Mouse (Mus musculus) kidney, adult 18-20 months (tissue): ENCODE results near the gene Rps6ka4.

Experiments used
- DNase-seq: peaks from one replicate; pipeline ENCODE4 v3.0.0; 2021

Gene Rps6ka4

DNA sequence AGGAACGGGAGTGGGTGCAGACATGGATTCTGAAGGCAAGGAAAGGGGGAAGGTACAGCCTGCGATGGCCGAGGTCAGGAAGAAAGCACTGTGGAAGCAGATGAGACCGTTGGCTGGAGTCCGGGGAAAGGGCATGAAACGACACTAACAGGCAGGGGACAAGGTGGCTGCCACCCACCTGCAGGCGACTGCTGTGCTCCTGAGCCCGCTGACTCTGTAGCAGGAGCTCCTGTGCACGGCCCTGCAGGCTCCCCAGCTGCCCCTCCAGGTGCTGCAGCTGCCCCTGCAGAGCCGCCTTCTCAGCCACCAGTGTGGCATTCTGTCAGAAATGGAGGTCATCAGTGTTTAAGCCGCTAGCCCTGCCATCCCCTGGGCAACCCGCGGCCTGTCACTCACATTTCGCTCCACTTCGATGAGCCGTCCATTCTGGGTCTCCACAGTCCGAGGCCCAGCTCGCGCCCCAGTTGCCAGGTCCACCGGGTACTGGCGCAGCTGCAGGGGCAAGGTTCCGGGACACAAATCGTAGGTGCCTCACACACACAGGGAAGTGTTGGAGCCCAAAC is 9.2 kb upstream of the Rps6ka4 start:
- DNase-seq, result no peak

DNA sequence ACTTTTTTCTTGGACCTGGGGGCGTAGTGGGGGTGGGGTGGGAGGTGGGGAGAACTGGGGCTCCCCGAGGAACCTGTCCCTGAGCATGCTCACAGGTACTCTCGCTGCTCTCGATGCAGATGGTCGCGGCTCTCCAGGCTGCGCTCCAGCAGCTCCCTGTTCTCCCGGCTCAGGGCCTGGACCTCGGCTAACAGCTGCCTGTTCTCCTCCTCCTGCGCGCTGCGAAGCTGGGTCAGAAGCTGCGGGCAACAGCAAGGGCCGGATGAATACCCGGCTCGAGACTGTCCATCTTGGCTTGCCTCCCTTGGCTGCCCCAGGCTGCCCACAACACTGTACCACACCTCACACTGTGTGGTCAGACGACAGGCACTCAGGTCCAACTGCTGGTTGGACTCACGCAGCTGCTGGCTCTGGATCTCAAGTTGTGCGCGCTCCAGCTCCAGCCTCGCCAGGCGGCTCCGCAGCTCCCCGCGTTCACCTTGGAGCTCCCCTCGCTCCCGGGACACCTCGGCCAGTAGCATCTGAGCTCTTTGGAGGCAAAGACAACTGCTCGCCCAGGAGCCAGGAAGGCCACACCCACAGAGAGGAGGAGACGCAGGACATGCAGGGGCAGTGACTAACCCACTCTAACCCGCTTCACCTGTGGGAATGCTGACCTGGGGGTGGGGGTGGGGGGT is 7.5 kb upstream of the Rps6ka4 start:
- peak; percentile 35 for DNase-seq

DNA sequence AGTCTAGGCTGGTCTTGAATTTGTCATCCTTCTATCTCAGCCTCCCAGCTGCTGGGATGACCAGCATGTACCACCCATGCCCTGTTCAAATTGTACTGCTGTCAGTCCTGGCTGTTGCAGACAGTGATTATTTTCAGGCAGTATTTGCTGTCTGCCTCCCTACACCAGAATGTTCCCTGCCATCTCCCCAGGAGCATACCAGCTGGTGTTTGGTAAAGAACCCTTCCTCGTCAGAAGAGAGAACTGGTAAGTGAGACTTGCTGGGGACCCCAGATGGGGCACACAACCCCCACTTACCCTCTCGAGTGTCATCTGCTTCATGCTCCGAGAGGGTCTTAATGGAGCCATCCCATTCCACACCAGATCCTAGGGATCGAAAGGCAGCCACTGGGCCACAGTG is 5.6 kb upstream of the Rps6ka4 start:
- DNase-seq, result no peak

DNA sequence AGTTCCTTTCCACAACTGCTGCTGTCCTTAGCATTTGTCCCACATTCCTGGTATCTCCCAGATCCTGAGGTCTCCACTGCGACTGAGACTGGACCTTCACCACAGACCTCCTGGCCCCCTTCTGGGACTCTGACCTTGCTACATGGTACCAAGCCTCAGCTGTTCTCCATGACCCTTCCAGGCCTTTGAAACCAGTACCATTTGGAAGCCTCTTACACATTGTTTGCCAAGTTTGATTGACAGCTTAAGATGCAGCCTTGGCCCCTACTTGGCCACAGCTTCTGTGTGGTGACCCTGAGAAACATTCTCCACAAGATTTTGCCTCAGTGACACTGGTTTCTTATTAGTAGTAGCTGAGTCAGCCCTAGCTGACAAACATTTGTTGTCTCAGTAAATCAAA is 1.9 kb upstream of the Rps6ka4 start:
- no peak for DNase-seq

DNA sequence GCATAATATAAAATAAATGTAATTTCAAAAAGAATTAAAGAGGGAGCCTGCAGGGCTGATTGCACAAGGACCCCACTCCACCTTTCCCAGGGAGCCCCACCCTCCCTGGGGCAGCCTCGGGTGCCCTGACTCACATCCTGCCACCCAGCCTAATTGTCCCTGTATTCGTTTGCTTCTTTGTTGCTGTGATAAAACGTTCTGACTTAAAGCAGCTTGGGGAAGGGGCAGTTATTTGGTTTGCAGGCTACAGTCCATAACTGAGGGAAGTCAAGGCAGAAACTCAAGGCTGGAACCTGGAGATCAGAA is 809 bp upstream of the Rps6ka4 start:
- DNase-seq, result no peak

- peak; percentile 33 for DNase-seq
Measured at GRCm38 (mm10) chr19:6839615-6840474, 591 bp downstream of the Rps6ka4 start.

DNA sequence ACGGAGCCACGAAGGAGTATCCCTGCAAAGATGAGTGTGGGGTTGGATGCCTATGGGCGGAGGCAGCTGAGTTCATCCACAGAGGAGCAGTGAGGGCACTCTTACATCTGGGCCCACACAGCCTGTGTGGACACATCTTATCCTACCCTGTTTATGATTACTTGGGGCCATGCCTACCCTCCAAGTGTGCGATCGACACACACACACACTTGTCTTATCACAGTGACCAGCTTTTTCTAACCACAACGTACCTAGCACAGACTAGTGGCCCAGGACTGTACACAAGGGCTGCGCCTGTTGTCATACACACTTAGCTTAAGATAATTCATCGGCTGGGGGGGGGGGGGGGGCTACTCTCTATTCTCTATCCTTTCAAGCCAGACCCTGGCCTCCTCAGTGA is 8.1 kb downstream of the Rps6ka4 start:
- DNase-seq, result no peak

- no peak for DNase-seq
Measured at GRCm38 (mm10) chr19:6831331-6831730, 9.1 kb downstream of the Rps6ka4 start.

DNA sequence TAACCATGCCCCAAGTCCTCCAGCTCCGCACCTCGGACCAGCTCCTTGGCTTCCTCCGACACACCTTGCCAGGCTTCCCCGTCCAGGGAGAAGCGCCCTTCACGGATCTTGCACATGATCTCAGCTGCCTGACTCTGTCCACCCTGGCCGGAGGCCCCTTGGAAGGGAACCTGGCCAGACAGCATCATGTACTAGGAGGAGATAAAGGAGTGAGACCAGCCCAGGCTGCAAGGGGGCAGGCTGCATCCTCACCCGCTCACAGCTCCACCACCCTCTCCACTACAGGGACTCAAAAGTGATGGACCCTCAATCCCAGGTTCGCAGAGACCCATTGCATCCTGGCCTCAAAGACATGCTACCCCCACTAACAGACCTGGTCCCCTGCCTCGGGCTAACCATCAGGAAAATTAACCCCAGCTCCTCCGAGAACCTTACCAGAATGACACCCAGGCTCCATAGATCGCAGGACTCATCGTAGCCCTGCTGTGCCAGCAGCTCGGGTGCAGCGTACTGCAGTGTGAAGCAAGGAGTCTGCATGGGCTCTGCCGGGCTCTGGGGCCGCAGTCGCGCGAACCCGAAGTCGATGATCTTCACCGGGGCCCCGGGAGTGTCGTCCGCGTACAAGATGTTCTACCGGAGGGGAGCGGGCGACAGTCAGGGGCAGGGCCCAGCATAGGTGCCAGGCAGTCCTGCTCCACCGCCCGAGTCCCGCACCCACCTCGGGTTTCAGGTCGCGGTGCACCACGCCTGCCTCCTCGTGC is 9.7 kb downstream of the Rps6ka4 start:
- DNase-seq, result no peak

DNA sequence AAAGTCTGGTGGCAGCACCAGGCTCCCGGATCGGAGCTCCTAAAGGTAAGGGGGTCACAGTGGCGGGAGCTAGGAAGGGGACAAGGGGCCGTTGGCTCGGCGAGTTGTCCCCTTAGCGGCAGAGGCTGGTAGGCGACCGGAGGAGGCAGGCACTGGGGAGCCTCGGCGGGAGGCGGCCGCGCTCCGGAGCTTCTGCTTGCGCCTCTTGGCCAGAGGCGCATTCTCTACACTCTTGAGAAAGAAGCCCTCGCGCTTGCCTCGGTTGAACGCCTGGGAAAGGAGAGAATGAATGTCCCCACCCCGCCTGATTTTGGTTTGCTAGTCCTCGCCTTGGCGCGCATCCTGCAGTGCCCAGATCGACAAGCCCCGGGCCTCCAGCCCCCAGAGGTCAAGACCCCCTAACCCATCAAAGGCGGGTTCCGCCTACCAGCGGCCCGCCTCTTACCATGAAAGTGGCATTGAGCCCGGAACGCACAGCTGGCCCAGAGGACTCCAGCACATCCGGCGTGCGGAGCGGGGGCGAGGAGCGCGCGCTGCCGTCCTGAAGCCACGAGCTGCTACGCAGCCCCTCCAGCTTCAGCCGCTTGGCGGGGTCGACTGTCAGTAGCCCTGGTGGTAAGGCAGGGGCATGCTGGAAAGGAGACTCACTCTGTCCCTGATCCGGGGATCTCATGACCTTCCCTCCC is 10.4 kb downstream of the Rps6ka4 start:
- DNase-seq, result no peak

GRCm38 (mm10) chr19:6829069-6829468 is 11.4 kb downstream of the Rps6ka4 start:
- no peak for DNase-seq

GRCm38 (mm10) chr19:6826601-6827000 is 13.8 kb downstream of the Rps6ka4 start:
- DNase-seq, result no peak

DNA sequence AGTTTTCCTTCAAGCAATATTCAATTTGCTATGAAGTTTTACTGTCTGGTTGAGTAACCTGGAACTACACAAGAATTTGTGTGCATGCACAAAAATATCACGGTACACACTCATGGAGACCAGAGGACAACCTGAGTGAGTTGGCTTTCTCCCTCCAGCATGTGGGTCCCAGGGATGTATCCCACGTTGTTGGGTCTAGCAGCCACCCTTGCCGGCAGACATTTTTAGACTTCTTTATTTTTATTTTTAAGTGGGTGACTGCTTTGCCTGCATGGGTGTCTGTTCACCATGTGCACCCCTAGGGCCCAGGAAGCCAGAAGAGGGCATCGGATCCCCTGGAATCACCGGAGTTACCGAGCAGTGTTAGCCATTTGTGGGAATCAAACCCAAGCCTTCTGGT is 15.1 kb downstream of the Rps6ka4 start:
- DNase-seq, result no peak

GRCm38 (mm10) chr19:6820538-6821195 is 19.8 kb downstream of the Rps6ka4 start:
- no peak for DNase-seq

DNA sequence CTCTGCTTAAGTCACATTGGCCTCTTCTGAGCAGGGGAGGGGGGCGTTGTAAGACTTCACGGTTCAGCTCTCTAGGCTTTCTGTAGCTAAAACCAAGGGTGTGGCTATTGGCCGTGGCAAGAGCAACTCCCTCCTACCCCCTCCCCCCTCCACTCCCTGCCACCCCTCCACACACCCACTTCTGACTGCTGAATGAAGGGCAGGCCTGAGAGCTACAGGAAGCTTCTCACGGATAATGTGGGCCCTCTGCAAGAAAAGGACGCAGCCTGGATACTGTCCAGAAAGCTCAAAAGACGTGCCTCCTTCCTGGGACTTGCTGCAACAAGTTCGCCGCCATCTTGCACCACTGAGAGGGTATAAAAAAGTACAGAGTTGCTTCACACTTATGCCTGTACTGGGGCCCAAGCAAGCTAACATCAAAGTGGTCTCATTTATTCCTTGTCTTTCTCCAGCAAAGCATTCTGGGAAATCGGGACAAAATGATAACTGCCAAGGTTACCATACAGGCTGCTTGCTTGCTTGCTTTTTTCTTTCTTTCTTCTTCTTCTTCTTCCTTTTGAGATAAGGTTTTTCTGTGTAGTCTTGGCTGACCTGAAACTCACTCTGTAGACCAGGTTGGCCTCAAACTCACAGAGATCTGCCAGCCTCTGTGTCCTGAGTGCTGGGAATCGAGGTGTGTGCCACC is 21.2 kb downstream of the Rps6ka4 start:
- DNase-seq, result no peak

- no peak for DNase-seq
Measured at GRCm38 (mm10) chr19:6814958-6815357, 25.5 kb downstream of the Rps6ka4 start.

DNA sequence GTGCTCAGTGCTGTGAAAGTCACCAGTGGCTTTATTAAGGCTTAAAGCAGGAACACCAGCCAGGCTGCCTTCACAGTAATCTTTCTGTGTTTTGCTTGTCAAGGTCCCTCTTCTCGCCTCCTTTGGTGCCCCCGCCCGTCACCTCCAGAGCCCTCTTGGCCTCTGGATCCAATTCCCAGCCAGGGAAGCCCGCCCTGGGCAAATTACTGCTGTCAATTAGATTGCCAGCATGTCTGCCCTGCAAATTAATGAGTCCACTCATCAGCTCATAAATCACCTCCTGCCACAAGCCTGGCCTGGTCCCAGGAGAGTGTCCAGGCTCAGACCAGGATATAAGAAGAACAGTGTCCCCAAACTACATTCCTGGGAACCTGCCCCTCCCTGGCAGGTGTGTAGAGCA is 26.1 kb downstream of the Rps6ka4 start:
- no peak for DNase-seq
